Mouse (Mus musculus): Measurements from ENCODE around the gene Adcyap1r1. TPM values are rescaled to one million over a fixed set of nuclear protein-coding genes. Genes with fewer than 3 reads are reported as not detected.

Gene Adcyap1r1
- total and polyA plus RNA-seq, 3 experiments: not detected

DNA sequence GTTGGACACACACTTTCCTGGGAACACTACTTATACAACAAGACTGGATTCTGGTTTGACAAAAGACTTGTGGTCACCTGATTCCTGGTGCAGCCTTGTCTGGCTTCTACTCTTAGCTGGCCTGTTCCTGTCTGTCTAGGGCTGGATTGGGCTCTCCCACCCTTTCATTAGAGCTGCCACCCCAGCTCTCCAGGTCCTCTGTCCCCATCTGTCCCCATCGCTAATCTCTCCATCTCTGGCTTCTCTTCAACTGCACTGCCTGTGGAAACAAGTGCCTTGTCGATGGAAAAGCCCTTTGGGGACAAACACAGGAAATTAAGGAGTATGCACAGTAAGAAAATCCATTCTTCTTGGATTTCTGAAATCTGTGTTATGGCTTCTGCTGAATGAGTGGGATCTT, 12.9 kb upstream of the Adcyap1r1 start:
- H3K27me3 ChIP-seq (replicated peaks): peaks cover 90% of the 10 kb centered on the region
- H3K9ac ChIP-seq (ENCODE audit: insufficient read depth, low read depth): no peak overlapping the region
- no peak overlapping the region for H3K4me2 ChIP-seq (ENCODE audit: insufficient read depth, low read depth, poor library complexity, severe bottlenecking)
- no peaks in the 10 kb centered on the region for H3K36me3 ChIP-seq (replicated peaks in 1 of 2; ENCODE audit: control insufficient read depth in 1 of 2, insufficient read depth in 1 of 2, low read length in 1 of 2)
- in situ Hi-C loops (cut with MboI; ENCODE audit: low pct_ligation_motif_present, low pct_unique_long_range_greater_than_20kb, low sequenced_read_pairs): no loop called here
- dilution Hi-C loops (cut with MboI; ENCODE audit: extremely low pct_ligation_motif_present, extremely low pct_unique_long_range_greater_than_20kb, low sequenced_read_pairs): no loop called here
- no peaks in the 10 kb centered on the region for H3K4me1 ChIP-seq (ENCODE audit: control insufficient read depth in 1 of 2, insufficient read depth in 2 of 2)
- no peak for DNase-seq (ENCODE audit: extremely low read depth)
- H3K27ac ChIP-seq (ENCODE audit: insufficient read depth, low read depth): no peak overlapping the region
- no peak for TF ChIP-seq MYC (IDR thresholded peaks at IDR 0.05; ENCODE audit: low read depth, low read length)
- no peak for TF ChIP-seq IRF4 (IDR thresholded peaks at IDR 0.05; ENCODE audit: low read depth, low read length)
- no peak for TF ChIP-seq MAZ (IDR thresholded peaks at IDR 0.05; ENCODE audit: low read depth, low read length)
- TF ChIP-seq GABPA (IDR thresholded peaks at IDR 0.05; ENCODE audit: insufficient replicate concordance, low read depth, low read length): no peak
- no peak for TF ChIP-seq E2F4 (IDR thresholded peaks at IDR 0.05; ENCODE audit: insufficient replicate concordance, low read depth, low read length)
- no peak for TF ChIP-seq HCFC1 (IDR thresholded peaks at IDR 0.05; ENCODE audit: low read depth, low read length)
- TF ChIP-seq BHLHE40 (IDR thresholded peaks at IDR 0.05; ENCODE audit: low read depth, low read length): no peak
- TF ChIP-seq ZC3H11A (IDR thresholded peaks at IDR 0.05; ENCODE audit: low read depth, low read length): no peak
- TF ChIP-seq POLR2AphosphoS2 (IDR thresholded peaks at IDR 0.05; ENCODE audit: low read depth, low read length): no peak
- no peak for TF ChIP-seq POLR2A (IDR thresholded peaks at IDR 0.05; ENCODE audit: low read depth, low read length)
- no peak for TF ChIP-seq JUND (conservative IDR thresholded peaks at IDR 0.05; ENCODE audit: low read depth, low read length)
- no peak overlapping the region for H3K4me3 ChIP-seq (replicated peaks in 1 of 3; ENCODE audit: low read depth in 2 of 3, low read length in 2 of 3, poor library complexity in 1 of 3)
- H3K9me3 ChIP-seq (replicated peaks; ENCODE audit: low read length): no peaks in the 10 kb centered on the region
- H3K79me2 ChIP-seq (replicated peaks; ENCODE audit: control insufficient read depth, extremely low read depth, insufficient read depth, poor library complexity, severe bottlenecking): no peaks in the 10 kb centered on the region

DNA sequence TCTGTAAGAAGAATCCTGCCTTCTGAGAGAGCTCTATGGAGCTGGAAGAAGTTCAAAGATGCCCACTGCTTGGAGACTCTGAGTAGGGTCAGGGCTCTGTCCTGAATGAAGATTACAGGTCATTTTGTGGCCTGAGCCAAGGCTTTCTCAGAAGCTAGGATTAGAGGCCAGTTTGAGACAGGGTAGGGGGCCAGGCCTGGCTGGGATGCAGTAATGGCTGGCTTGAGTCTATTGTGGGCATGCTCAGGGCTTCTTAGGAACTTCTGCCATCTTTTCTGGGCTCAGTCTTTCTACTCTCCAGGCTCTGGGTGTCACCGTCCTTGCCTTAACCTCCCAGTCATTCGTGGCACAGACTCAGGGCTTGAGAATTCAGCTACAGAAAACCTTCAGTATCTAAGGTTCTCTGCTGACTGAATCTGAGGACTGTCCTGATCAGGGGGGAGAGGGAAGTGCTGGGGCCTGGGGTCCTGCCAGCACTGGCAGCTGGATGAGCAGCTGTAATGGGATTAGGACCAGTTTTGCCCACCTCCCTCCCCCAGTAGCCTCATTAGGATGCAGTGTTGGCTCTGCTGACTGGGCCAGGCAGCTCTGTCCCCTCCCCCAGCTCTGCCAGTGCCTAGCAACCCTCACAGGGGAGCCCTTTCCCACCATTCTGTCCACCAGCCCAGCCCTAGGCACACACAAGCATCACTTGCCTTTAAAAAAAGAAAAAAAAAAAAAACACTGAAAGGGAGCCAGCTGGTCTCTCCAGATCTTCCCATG, 7.7 kb upstream of the Adcyap1r1 start:
- Histone ChIP-seq H3K4me3 (replicated peaks in 1 of 3; ENCODE audit: low read depth in 2 of 3, low read length in 2 of 3, poor library complexity in 1 of 3) (no peak overlapping the region), H3K36me3 (replicated peaks in 1 of 2; ENCODE audit: control insufficient read depth in 1 of 2, insufficient read depth in 1 of 2, low read length in 1 of 2) (no peaks in the 10 kb centered on the region), H3K79me2 (replicated peaks; ENCODE audit: control insufficient read depth, extremely low read depth, insufficient read depth, poor library complexity, severe bottlenecking) (no peaks in the 10 kb centered on the region), H3K9ac (ENCODE audit: insufficient read depth, low read depth) (no peak overlapping the region), H3K27me3 (replicated peaks) (peaks cover 95% of the 10 kb centered on the region), H3K9me3 (replicated peaks; ENCODE audit: low read length) (no peaks in the 10 kb centered on the region), H3K4me1 (ENCODE audit: control insufficient read depth in 1 of 2, insufficient read depth in 2 of 2) (no peaks in the 10 kb centered on the region), H3K4me2 (ENCODE audit: insufficient read depth, low read depth, poor library complexity, severe bottlenecking) (no peak overlapping the region), H3K27ac (ENCODE audit: insufficient read depth, low read depth) (no peak overlapping the region)
- in situ Hi-C loops (cut with MboI; ENCODE audit: low pct_ligation_motif_present, low pct_unique_long_range_greater_than_20kb, low sequenced_read_pairs) (no loop called here), dilution Hi-C loops (cut with MboI; ENCODE audit: extremely low pct_ligation_motif_present, extremely low pct_unique_long_range_greater_than_20kb, low sequenced_read_pairs) (no loop called here)
- TF ChIP-seq CHD1 (IDR thresholded peaks at IDR 0.05; ENCODE audit: low read depth, low read length): no peak
- TF ChIP-seq ZMIZ1 (IDR thresholded peaks at IDR 0.05; ENCODE audit: low read depth, low read length): no peak
- no peak for TF ChIP-seq JUND (conservative IDR thresholded peaks at IDR 0.05; ENCODE audit: low read depth, low read length)
- TF ChIP-seq KAT2A (IDR thresholded peaks at IDR 0.05; ENCODE audit: insufficient replicate concordance, low read length): no peak
- TF ChIP-seq POLR2A (IDR thresholded peaks at IDR 0.05; ENCODE audit: low read depth, low read length): no peak
- no peak for TF ChIP-seq BHLHE40 (IDR thresholded peaks at IDR 0.05; ENCODE audit: low read depth, low read length)
- TF ChIP-seq CTCF (conservative IDR thresholded peaks at IDR 0.05 in 1 of 2, IDR thresholded peaks at IDR 0.05 in 1 of 2; ENCODE audit: low read depth in 2 of 2, low read length in 2 of 2): no peak
- no peak for DNase-seq (ENCODE audit: extremely low read depth)

Data from CH12.LX (cell line).